Mouse (Mus musculus): Measurements from ENCODE around the gene Atxn7l1.

GRCm38 (mm10) chr12:33129410-33129809, 18.1 kb upstream of the Atxn7l1 start:
- TF ChIP-seq POLR2A (IDR thresholded peaks at IDR 0.05; ENCODE audit: borderline replicate concordance, extremely low read depth, low read depth, low read length) (no peak), CTCF (IDR thresholded peaks at IDR 0.05; ENCODE audit: insufficient read depth, low read length) (no peak)

All from lung, adult 2 months (tissue).